Mouse (Mus musculus) small intestine, adult 2 months (tissue): ENCODE data around the gene Ddr2. TPM values are rescaled to one million over a fixed set of nuclear protein-coding genes. Genes with fewer than 3 reads are reported as not detected.

ENCODE experiments used
- H3K27ac ChIP-seq: fragments of 200-500 bp; 2 replicates; pipeline ENCODE4 v1.5.1; 2012; ENCODE audit warnings: low read depth, low read length, control low read depth, inconsistent platforms; ENCODE audit not compliant: insufficient read depth
- H3K27me3 ChIP-seq: fragments of 200-500 bp; 2 replicates; pipeline ENCODE4 v1.6.1; 2012; ENCODE audit warnings: mild to moderate bottlenecking, moderate library complexity, low read length, inconsistent platforms; ENCODE audit not compliant: control insufficient read depth, insufficient read depth
- H3K36me3 ChIP-seq: fragments of 200-500 bp; 2 replicates; pipeline ENCODE4 v1.6.1; 2012; ENCODE audit warnings: mild to moderate bottlenecking, low read length, control low read depth, inconsistent platforms; ENCODE audit not compliant: control insufficient read depth, insufficient read depth
- H3K4me1 ChIP-seq: fragments of 200-500 bp; 2 replicates; pipeline ENCODE4 v1.6.1; 2012; ENCODE audit warnings: low read length, inconsistent platforms, mixed read lengths; ENCODE audit not compliant: control insufficient read depth, insufficient read depth, insufficient read length
- H3K4me3 ChIP-seq: fragments of 200-500 bp; 2 replicates; pipeline ENCODE4 v1.5.1; 2012; ENCODE audit warnings: low read depth, mild to moderate bottlenecking, control low read depth, inconsistent platforms, low read length, moderate library complexity
- CTCF ChIP-seq: fragments of 200-500 bp; IDR thresholded peaks from 2 replicates; pipeline ENCODE4 v1.5.1; 2012; ENCODE audit warnings: low read depth, mild to moderate bottlenecking, control low read depth, inconsistent platforms, low read length, moderate library complexity, mixed read lengths; ENCODE audit not compliant: insufficient replicate concordance, insufficient read length; ENCODE audit errors: extremely low read depth
- POLR2A ChIP-seq: fragments of 200-500 bp; IDR thresholded peaks from 2 replicates; pipeline ENCODE4 v1.6.1; 2012; ENCODE audit warnings: low read depth, mild to moderate bottlenecking, control low read depth, inconsistent platforms, low read length, moderate library complexity
- WGBS: fragments of 180-500 bp; shearing (Covaris S2); methylation state at CpG from one replicate; pipeline ENCODE4 v1.1.7; 2018; 5-methylcytosine and 5-hydroxymethylcytosine counted together
- polyA plus RNA-seq: library from polyadenylated mRNA; depleted of rRNA; stranded (reverse); fragments of >200 nt; gene quantifications from 2 replicates; pipeline ENCODE4 v1.2.3, GENCODE M21; 2012

Ddr2 gene
- polyA plus RNA-seq, 1 experiment: 4.0 TPM

- TF ChIP-seq CTCF (no peak), POLR2A (no peak)
- Histone ChIP-seq H3K27me3 (no peaks in the 10 kb centered on the region), H3K4me1 (no peaks in the 10 kb centered on the region), H3K27ac (peak overlapping the region; percentile 36; the same call in 1 of the 2 replicates), H3K36me3 (no peaks in the 10 kb centered on the region), H3K4me3 (no peak overlapping the region)
- WGBS: 73% methylated on average over 7 of the region's 7 CpGs
Measured at GRCm38 (mm10) chr1:170057607-170058006, 53.0 kb downstream of the Ddr2 start.

GRCm38 (mm10) chr1:170056921-170057320 is 53.6 kb downstream of the Ddr2 start:
- WGBS: 74% methylated on average over 3 of the region's 3 CpGs
- no peak overlapping the region for H3K4me3 ChIP-seq
- H3K27ac ChIP-seq: no peak overlapping the region
- TF ChIP-seq POLR2A: no peak
- no peak for TF ChIP-seq CTCF
- no peaks in the 10 kb centered on the region for H3K36me3 ChIP-seq
- H3K4me1 ChIP-seq: no peaks in the 10 kb centered on the region
- H3K27me3 ChIP-seq: no peaks in the 10 kb centered on the region

- H3K4me3 ChIP-seq: no peak overlapping the region
- no peak overlapping the region for H3K27ac ChIP-seq
- 73% methylated on average over 6 of the region's 6 CpGs for WGBS
- TF ChIP-seq CTCF (no peak), POLR2A (no peak)
- no peaks in the 10 kb centered on the region for H3K36me3 ChIP-seq
- no peaks in the 10 kb centered on the region for H3K27me3 ChIP-seq
- no peaks in the 10 kb centered on the region for H3K4me1 ChIP-seq
Measured at GRCm38 (mm10) chr1:170056214-170056613, 54.3 kb downstream of the Ddr2 start.

- Histone ChIP-seq H3K4me1 (no peaks in the 10 kb centered on the region), H3K27ac (no peak overlapping the region), H3K36me3 (no peaks in the 10 kb centered on the region), H3K27me3 (no peaks in the 10 kb centered on the region), H3K4me3 (no peak overlapping the region)
- 80% methylated on average over 1 of the region's 1 CpGs for WGBS
- TF ChIP-seq CTCF (no peak), POLR2A (no peak)
Measured at GRCm38 (mm10) chr1:170052469-170053065, 58.0 kb downstream of the Ddr2 start.

- Histone ChIP-seq H3K27me3 (no peaks in the 10 kb centered on the region), H3K4me1 (no peaks in the 10 kb centered on the region), H3K27ac (no peak overlapping the region), H3K36me3 (no peaks in the 10 kb centered on the region), H3K4me3 (no peak overlapping the region)
- TF ChIP-seq CTCF (no peak), POLR2A (no peak)
- 52% methylated on average over 5 of the region's 5 CpGs for WGBS
Measured at GRCm38 (mm10) chr1:170051631-170052177, 58.9 kb downstream of the Ddr2 start.

GRCm38 (mm10) chr1:170048434-170048833 is 62.1 kb downstream of the Ddr2 start:
- no peaks in the 10 kb centered on the region for H3K4me1 ChIP-seq
- H3K36me3 ChIP-seq: no peaks in the 10 kb centered on the region
- no peaks in the 10 kb centered on the region for H3K27me3 ChIP-seq
- no peak for TF ChIP-seq CTCF
- no peak for TF ChIP-seq POLR2A
- no peak overlapping the region for H3K27ac ChIP-seq
- 80% methylated on average over 4 of the region's 4 CpGs for WGBS
- no peak overlapping the region for H3K4me3 ChIP-seq

- H3K27me3 ChIP-seq: no peaks in the 10 kb centered on the region
- WGBS: 70% methylated on average over 9 of the region's 9 CpGs
- TF ChIP-seq CTCF (no peak), POLR2A (no peak)
Measured at GRCm38 (mm10) chr1:170044726-170045471, 65.7 kb downstream of the Ddr2 start.

More at GRCm38 (mm10) chr1:170044726-170045471, 65.7 kb downstream of the Ddr2 start:
- no peaks in the 10 kb centered on the region for H3K36me3 ChIP-seq
- no peak overlapping the region for H3K4me3 ChIP-seq
- H3K27ac ChIP-seq: no peak overlapping the region
- no peaks in the 10 kb centered on the region for H3K4me1 ChIP-seq
